Mouse (Mus musculus): ENCODE data around the gene Kdm2a.

DNA sequence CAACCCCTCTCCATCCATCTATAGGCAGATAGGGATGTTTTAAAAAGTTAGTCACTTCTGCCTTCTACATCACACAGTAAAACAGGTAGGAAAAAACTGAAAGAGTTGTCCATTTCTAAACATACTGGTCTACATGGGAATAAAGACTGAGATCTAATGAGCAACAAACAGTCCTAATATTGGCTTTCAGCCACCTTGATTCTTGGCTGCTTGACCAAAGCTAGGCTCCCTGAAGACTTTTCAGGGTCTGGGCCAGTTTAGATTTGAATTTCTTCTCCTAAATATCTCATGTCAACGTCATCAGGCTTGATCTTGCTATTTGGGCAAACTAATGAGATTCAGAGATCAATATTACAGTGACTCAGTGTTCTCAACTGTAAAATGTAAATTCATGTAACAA, 71.2 kb downstream of the Kdm2a start:
- TF ChIP-seq MAFK (IDR thresholded peaks at IDR 0.05; ENCODE audit: insufficient read depth, low read depth, low read length) (no peak), HCFC1 (IDR thresholded peaks at IDR 0.05; ENCODE audit: borderline replicate concordance, insufficient read depth, low read length) (no peak)
